Mouse (Mus musculus): ENCODE measurements around the gene Taar6. TPM values are rescaled to one million over a fixed set of nuclear protein-coding genes. Genes with fewer than 3 reads are reported as not detected.

Taar6 gene
- not detected in 2 replicates for polyA plus RNA-seq (2014; fragmentation: Nextera tagmentation; extraction: Ambion mirVana)

DNA sequence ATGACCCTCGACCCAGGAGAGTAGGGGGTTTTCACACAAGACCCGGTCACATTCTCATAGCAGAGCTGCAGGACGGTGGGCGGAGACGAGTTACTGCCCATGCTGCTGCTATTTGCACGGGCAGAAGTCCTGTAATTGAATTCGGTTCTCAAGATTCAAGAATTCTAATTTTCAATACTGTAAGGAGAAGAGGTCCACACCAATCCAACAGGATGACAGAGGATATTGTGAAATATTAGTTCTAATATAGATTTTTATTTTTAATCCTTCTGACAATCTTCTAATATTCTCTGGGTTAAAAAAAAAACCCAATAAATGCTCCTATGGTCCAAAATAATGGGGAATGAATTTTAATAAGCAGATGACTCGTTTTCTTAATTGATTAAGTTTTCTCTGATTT is at the start of gene Taar6:
Gene Taar6, minus strand, starts transcription at position 101 of the 400 bp plus-strand sequence.
- Histone ChIP-seq H3K9ac (ENCODE audit: low read length) (no peak within 1 kb of the TSS), H3K27ac (replicated peaks; ENCODE audit: low read depth, low read length) (no peak within 1 kb of the TSS), H3K36me3 (ENCODE audit: control insufficient read depth, insufficient read depth, low read length) (no peaks in the 10 kb centered on the region), H3K4me3 (ENCODE audit: low read depth, low read length) (no peak within 1 kb of the TSS), H3K4me2 (ENCODE audit: low read depth, severe bottlenecking) (no peak within 1 kb of the TSS), H3K9me3 (ENCODE audit: control insufficient read depth, low read length) (no peaks in the 10 kb centered on the region), H3K27me3 (ENCODE audit: control insufficient read depth, insufficient read depth, low read length) (no peaks in the 10 kb centered on the region), H3K4me1 (ENCODE audit: control insufficient read depth, insufficient read depth, low read length) (no peaks in the 10 kb centered on the region)
- 80% methylated on average over 8 of the region's 8 CpGs for WGBS
- DNase-seq (ENCODE audit: low spot score), result no peak
- ATAC-seq (ENCODE audit: insufficient number of reproducible peaks, low FRiP score, low TSS enrichment, low read depth), result no peak

DNA sequence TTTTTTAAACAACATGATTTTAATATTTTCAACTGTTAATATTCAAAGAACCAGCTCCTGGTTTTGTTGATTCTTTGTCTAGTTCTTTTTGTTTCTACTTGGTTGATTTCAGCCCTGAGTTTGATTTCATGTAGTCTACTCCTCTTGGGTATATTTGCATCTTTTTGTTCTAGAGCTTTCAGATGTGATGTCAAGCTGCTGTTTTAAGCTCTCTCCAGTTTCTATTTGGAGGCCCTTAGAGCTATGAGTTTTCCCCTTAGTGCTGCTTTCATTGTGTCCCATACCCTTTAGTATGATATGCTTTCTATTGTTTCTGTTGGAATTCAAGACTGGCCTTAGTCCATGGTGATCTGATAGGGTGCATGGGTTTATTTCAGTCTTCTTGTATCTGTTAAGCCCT is 45.9 kb upstream of the Taar6 start:
- no peak overlapping the region for H3K4me2 ChIP-seq (ENCODE audit: low read depth, severe bottlenecking)
- no peak for DNase-seq (ENCODE audit: low spot score)
- H3K4me1 ChIP-seq (ENCODE audit: control insufficient read depth, insufficient read depth, low read length), result no peaks in the 10 kb centered on the region
- H3K4me3 ChIP-seq (ENCODE audit: low read depth, low read length), result no peak overlapping the region
- ATAC-seq (ENCODE audit: insufficient number of reproducible peaks, low FRiP score, low TSS enrichment, low read depth), result no peak
- no peak overlapping the region for H3K27ac ChIP-seq (replicated peaks; ENCODE audit: low read depth, low read length)
- H3K9ac ChIP-seq (ENCODE audit: low read length), result no peak overlapping the region
- no peaks in the 10 kb centered on the region for H3K27me3 ChIP-seq (ENCODE audit: control insufficient read depth, insufficient read depth, low read length)
- no peaks in the 10 kb centered on the region for H3K36me3 ChIP-seq (ENCODE audit: control insufficient read depth, insufficient read depth, low read length)
- no peaks in the 10 kb centered on the region for H3K9me3 ChIP-seq (ENCODE audit: control insufficient read depth, low read length)

DNA sequence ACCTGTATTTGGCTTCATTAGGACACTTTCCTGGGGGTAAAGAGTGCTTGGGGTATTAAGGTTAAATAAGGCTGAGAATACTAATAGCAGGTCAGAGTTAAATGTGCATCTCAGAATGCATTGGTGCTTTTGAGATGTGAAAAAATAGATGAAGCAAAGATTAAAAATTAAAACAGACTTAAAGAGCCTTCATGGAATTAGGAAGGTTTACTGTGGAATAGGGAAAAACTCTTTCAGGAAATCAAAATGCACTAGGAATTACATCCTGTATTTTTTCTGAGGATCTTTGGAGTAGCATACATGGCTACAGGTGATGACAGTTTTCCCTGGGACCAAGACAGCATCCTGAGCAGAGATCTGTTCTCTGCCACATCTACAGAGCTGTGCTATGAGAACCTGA is 41.5 kb upstream of the Taar6 start, which contains the start of gene Taar7d:
Gene Taar7d, plus strand, starts transcription at position 301 of the 400 bp plus-strand sequence.
- Histone ChIP-seq H3K4me1 (ENCODE audit: control insufficient read depth, insufficient read depth, low read length) (no peaks in the 10 kb centered on the region), H3K4me3 (ENCODE audit: low read depth, low read length) (no peak within 1 kb of the TSS), H3K4me2 (ENCODE audit: low read depth, severe bottlenecking) (no peak within 1 kb of the TSS), H3K27me3 (ENCODE audit: control insufficient read depth, insufficient read depth, low read length) (no peaks in the 10 kb centered on the region), H3K36me3 (ENCODE audit: control insufficient read depth, insufficient read depth, low read length) (no peaks in the 10 kb centered on the region), H3K27ac (replicated peaks; ENCODE audit: low read depth, low read length) (no peak within 1 kb of the TSS), H3K9me3 (ENCODE audit: control insufficient read depth, low read length) (no peaks in the 10 kb centered on the region), H3K9ac (ENCODE audit: low read length) (no peak within 1 kb of the TSS)
- ATAC-seq (ENCODE audit: insufficient number of reproducible peaks, low FRiP score, low TSS enrichment, low read depth) (no peak), DNase-seq (ENCODE audit: low spot score) (no peak)

DNA sequence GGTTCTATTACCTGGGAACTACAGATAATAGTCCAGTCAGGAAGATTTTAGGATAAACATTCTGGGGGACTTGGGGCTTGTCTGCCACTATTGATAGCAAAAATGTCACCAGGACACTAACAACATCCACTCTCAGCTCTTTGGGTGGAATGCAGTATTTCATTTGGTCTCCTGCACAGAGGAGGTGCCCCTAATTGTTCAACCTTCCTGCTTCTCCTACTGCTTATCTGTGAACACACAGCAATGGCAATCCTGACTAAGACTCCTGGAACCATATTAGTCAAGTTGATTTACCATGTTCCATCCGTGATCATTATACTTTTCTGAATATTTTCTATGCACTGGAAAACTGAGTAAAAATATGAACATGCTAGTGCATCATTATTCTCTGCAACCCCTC is 22.7 kb upstream of the Taar6 start:
- WGBS, result 88% methylated on average over 1 of the region's 1 CpGs
- H3K27me3 ChIP-seq (ENCODE audit: control insufficient read depth, insufficient read depth, low read length), result no peaks in the 10 kb centered on the region
- ATAC-seq (ENCODE audit: insufficient number of reproducible peaks, low FRiP score, low TSS enrichment, low read depth), result no peak
- H3K4me2 ChIP-seq (ENCODE audit: low read depth, severe bottlenecking), result no peak overlapping the region
- no peak for DNase-seq (ENCODE audit: low spot score)
- H3K4me1 ChIP-seq (ENCODE audit: control insufficient read depth, insufficient read depth, low read length), result no peaks in the 10 kb centered on the region
- no peaks in the 10 kb centered on the region for H3K36me3 ChIP-seq (ENCODE audit: control insufficient read depth, insufficient read depth, low read length)
- H3K27ac ChIP-seq (replicated peaks; ENCODE audit: low read depth, low read length), result no peak overlapping the region
- no peaks in the 10 kb centered on the region for H3K9me3 ChIP-seq (ENCODE audit: control insufficient read depth, low read length)
- H3K4me3 ChIP-seq (ENCODE audit: low read depth, low read length), result no peak overlapping the region
- no peak overlapping the region for H3K9ac ChIP-seq (ENCODE audit: low read length)

DNA sequence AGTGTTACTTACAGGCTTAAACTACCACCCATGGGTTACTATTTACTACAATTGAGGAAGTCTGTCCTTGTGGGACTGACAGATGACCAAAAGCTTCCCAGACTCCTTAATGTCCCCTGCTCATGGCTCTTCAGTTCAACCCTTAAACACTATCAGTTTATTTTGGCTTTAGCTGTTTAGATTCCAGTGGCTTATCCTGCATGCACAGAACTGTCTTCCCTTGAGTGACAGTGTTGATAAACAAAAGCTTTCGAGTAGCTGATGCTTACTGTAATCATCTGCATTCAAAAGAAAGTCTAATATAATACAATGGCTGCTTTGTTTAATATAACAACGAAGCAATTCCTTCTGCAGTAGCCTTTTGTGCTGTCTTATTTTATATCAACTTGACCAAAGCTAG is 21.6 kb upstream of the Taar6 start:
- DNase-seq (ENCODE audit: low spot score), result no peak
- H3K27ac ChIP-seq (replicated peaks; ENCODE audit: low read depth, low read length), result no peak overlapping the region
- 72% methylated on average over 2 of the region's 2 CpGs for WGBS
- no peaks in the 10 kb centered on the region for H3K36me3 ChIP-seq (ENCODE audit: control insufficient read depth, insufficient read depth, low read length)
- H3K27me3 ChIP-seq (ENCODE audit: control insufficient read depth, insufficient read depth, low read length), result no peaks in the 10 kb centered on the region
- no peaks in the 10 kb centered on the region for H3K9me3 ChIP-seq (ENCODE audit: control insufficient read depth, low read length)
- no peaks in the 10 kb centered on the region for H3K4me1 ChIP-seq (ENCODE audit: control insufficient read depth, insufficient read depth, low read length)
- no peak overlapping the region for H3K4me3 ChIP-seq (ENCODE audit: low read depth, low read length)
- H3K9ac ChIP-seq (ENCODE audit: low read length), result no peak overlapping the region
- no peak for ATAC-seq (ENCODE audit: insufficient number of reproducible peaks, low FRiP score, low TSS enrichment, low read depth)
- H3K4me2 ChIP-seq (ENCODE audit: low read depth, severe bottlenecking), result no peak overlapping the region

DNA sequence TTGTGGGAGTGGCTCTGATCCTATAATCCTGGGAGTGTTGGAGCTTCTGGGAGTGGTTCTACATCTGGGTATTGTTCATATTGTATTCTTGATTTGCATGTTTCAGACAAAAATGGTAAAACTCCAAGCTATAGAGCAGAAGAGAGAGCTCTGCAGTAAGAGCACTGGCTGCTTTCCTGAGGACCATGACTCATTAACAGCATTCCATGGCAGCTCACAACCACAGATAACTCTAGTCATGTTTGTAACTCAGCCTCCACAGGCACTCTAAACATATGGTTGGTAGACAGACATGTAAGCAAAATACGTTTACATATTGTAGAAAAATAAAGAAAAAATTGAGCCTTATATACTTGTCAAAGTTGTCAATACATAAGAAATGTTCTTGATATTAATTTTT is 21.0 kb upstream of the Taar6 start:
- Histone ChIP-seq H3K27me3 (ENCODE audit: control insufficient read depth, insufficient read depth, low read length) (no peaks in the 10 kb centered on the region), H3K9ac (ENCODE audit: low read length) (no peak overlapping the region), H3K9me3 (ENCODE audit: control insufficient read depth, low read length) (no peaks in the 10 kb centered on the region), H3K4me3 (ENCODE audit: low read depth, low read length) (no peak overlapping the region), H3K4me2 (ENCODE audit: low read depth, severe bottlenecking) (no peak overlapping the region), H3K36me3 (ENCODE audit: control insufficient read depth, insufficient read depth, low read length) (no peaks in the 10 kb centered on the region), H3K4me1 (ENCODE audit: control insufficient read depth, insufficient read depth, low read length) (no peaks in the 10 kb centered on the region), H3K27ac (replicated peaks; ENCODE audit: low read depth, low read length) (no peak overlapping the region)
- 91% methylated on average over 1 of the region's 1 CpGs for WGBS
- no peak for ATAC-seq (ENCODE audit: insufficient number of reproducible peaks, low FRiP score, low TSS enrichment, low read depth)
- no peak for DNase-seq (ENCODE audit: low spot score)

DNA sequence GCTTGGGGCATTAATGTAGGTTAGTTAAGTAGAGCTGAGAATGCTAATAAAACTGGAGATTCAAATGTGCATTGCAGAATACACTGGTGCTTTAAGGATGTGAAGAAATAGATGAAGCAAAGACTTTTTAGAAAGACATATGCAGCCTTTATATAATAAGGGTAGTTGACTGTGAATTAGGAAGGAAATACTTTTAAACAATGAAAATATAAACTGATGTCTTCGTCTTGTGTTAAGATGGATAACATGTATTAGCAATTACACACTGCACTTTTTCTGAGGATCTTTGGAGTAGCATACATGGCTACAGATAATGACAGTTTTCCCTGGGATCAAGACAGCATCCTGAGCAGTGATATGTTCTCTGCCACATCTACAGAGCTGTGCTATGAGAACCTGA is 14.2 kb upstream of the Taar6 start, which contains the start of gene Taar7b:
Gene Taar7b, plus strand, starts transcription at position 301 of the 400 bp plus-strand sequence.
- Histone ChIP-seq H3K4me1 (ENCODE audit: control insufficient read depth, insufficient read depth, low read length) (no peaks in the 10 kb centered on the region), H3K36me3 (ENCODE audit: control insufficient read depth, insufficient read depth, low read length) (no peaks in the 10 kb centered on the region), H3K4me3 (ENCODE audit: low read depth, low read length) (no peak within 1 kb of the TSS), H3K4me2 (ENCODE audit: low read depth, severe bottlenecking) (no peak within 1 kb of the TSS), H3K9me3 (ENCODE audit: control insufficient read depth, low read length) (no peaks in the 10 kb centered on the region), H3K27ac (replicated peaks; ENCODE audit: low read depth, low read length) (no peak within 1 kb of the TSS), H3K9ac (ENCODE audit: low read length) (no peak within 1 kb of the TSS), H3K27me3 (ENCODE audit: control insufficient read depth, insufficient read depth, low read length) (no peaks in the 10 kb centered on the region)
- WGBS, result 92% methylated on average over 1 of the region's 1 CpGs
- no peak for DNase-seq (ENCODE audit: low spot score)
- no peak for ATAC-seq (ENCODE audit: insufficient number of reproducible peaks, low FRiP score, low TSS enrichment, low read depth)

DNA sequence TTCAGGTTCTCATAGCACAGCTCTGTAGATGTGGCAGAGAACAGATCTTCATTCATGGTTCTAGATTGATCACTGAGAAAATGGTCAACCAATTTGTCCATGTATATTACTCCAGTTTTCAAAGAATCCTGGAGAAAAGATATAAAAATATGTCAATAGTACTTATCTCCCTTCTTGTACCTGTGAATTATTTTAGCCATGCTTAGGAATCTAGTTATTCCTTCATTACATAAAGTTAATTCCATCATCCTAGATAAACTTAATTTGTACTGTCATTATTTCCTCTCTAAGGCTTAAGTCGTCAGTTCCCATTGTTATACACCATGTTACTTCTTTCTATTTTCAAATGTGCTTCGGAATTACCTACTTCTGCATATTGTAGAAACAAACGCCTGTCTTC is 7.9 kb upstream of the Taar6 start, which contains the start of gene Taar7a:
Gene Taar7a, minus strand, starts transcription at position 101 of the 400 bp plus-strand sequence.
- no peak for ATAC-seq (ENCODE audit: insufficient number of reproducible peaks, low FRiP score, low TSS enrichment, low read depth)
- no peaks in the 10 kb centered on the region for H3K9me3 ChIP-seq (ENCODE audit: control insufficient read depth, low read length)
- no peak for DNase-seq (ENCODE audit: low spot score)
- H3K27ac ChIP-seq (replicated peaks; ENCODE audit: low read depth, low read length), result no peak within 1 kb of the TSS
- H3K27me3 ChIP-seq (ENCODE audit: control insufficient read depth, insufficient read depth, low read length), result no peaks in the 10 kb centered on the region
- H3K9ac ChIP-seq (ENCODE audit: low read length), result no peak within 1 kb of the TSS
- no peak within 1 kb of the TSS for H3K4me3 ChIP-seq (ENCODE audit: low read depth, low read length)
- WGBS, result 84% methylated on average over 3 of the region's 3 CpGs
- H3K36me3 ChIP-seq (ENCODE audit: control insufficient read depth, insufficient read depth, low read length), result no peaks in the 10 kb centered on the region
- H3K4me1 ChIP-seq (ENCODE audit: control insufficient read depth, insufficient read depth, low read length), result no peaks in the 10 kb centered on the region
- H3K4me2 ChIP-seq (ENCODE audit: low read depth, severe bottlenecking), result no peak within 1 kb of the TSS

DNA sequence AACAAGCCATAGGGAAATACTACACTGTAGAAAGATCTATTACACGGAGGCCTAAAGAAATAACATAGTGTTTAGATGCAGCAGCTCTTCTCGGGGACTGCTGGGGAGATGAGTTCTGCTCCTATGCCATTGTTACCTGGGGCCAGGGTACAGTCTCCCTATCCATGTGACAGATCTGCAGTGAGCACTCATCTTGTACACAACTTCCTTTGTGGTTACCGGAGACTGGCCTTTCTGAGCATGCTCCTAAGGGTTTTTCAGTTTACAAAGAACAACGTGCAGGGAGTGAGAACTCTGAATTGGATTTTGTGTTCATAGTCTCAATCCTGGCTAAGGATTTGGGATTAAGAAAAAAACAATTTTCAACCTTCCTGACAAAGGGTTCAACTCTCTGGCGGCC is 973 bp upstream of the Taar6 start:
- no peak for ATAC-seq (ENCODE audit: insufficient number of reproducible peaks, low FRiP score, low TSS enrichment, low read depth)
- WGBS, result 87% methylated on average over 5 of the region's 5 CpGs

More for the DNA sequence above, 973 bp upstream of the Taar6 start:
- Histone ChIP-seq H3K27me3 (ENCODE audit: control insufficient read depth, insufficient read depth, low read length) (no peaks in the 10 kb centered on the region), H3K4me3 (ENCODE audit: low read depth, low read length) (no peak overlapping the region), H3K4me1 (ENCODE audit: control insufficient read depth, insufficient read depth, low read length) (no peaks in the 10 kb centered on the region), H3K27ac (replicated peaks; ENCODE audit: low read depth, low read length) (no peak overlapping the region), H3K4me2 (ENCODE audit: low read depth, severe bottlenecking) (no peak overlapping the region), H3K36me3 (ENCODE audit: control insufficient read depth, insufficient read depth, low read length) (no peaks in the 10 kb centered on the region), H3K9ac (ENCODE audit: low read length) (no peak overlapping the region), H3K9me3 (ENCODE audit: control insufficient read depth, low read length) (no peaks in the 10 kb centered on the region)
- no peak for DNase-seq (ENCODE audit: low spot score)

Measured in limb, embryonic 11.5 days (tissue).